Comparison of ENCODE assay signal across 12 mouse cellular contexts in the genomic region with DNA sequence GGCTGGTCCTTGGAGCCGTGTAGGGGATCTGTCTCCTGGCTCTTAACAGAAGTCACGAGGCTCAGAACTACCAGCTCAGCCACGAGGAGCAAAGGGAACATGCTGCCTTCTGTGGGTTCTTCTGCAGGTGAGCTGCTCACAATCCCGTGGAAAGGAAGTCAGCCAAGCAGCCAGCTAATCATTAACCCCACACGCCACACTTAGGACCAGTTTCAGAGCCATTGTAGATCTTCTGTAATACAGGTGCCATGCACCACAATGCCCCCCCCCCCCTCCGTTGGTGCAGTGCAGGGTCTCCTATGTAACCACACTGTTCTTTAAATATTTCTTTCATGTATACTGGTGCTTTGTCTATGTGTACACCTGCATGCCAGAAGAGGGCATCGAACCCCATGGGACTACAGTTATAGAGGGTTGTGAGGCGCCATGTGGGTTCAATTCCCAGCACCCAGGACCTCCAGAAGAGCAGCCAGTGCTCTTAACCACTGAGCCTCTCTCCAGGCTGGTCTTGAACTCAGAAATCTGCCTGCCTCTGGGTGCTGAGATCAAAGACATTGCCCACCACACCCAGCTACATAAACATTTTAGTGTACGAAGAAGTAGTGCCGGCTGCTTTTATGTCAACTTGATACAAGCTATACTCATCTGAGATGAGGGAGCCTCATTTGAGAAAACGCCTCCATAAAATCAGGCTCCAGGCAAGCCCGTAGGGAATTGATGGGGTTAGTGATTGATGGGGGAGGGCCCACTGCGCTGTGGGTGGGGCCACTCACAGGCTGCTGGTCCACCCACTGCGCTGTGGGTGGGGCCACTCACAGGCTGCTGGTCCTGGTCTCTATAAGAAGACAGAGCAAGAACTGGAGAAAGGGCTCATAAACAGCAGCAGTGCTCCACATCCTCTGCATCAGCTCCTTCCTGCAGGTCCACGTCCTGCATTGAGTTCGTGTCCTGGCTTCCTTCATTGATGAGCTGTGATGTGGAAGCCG. TPM values are rescaled to one million over a fixed set of nuclear protein-coding genes. Genes with fewer than 3 reads are reported as not detected.
DNase-seq lines count a peak whose midpoint lies in the region; ATAC-seq lines count a peak whose summit lies in the region.
"Had no signal": no experiment of that assay in that cellular context is flagged by ENCODE, and none has a peak within 500 bp of the region (broad histone marks: within the 10 kb centered on the region; RNA-seq: fewer than 3 reads in every experiment).

A gene (minus strand): TSS at position 134 of the 986 bp plus-strand sequence.

- no peaks in the 10 kb centered on the region for H3K9me3 ChIP-seq in intestine, embryonic 16.5 days (ENCODE audit: control insufficient read depth, low read length)
- no peaks in the 10 kb centered on the region for H3K9me3 ChIP-seq in liver, embryonic 15.5 days (replicated peaks)
- no peaks in the 10 kb centered on the region for H3K9me3 ChIP-seq in stomach, embryonic 14.5 days (ENCODE audit: control insufficient read depth, low read depth, low read length)
- H3K9me3 ChIP-seq: embryonic facial prominence, embryonic 15.5 days; midbrain, embryonic 12.5 days had no signal

- no peaks in the 10 kb centered on the region for H3K27me3 ChIP-seq in intestine, embryonic 16.5 days (replicated peaks; ENCODE audit: control insufficient read depth, insufficient read depth, low read length)
- H3K27me3 ChIP-seq in liver, embryonic 15.5 days = no peaks in the 10 kb centered on the region
- no peaks in the 10 kb centered on the region for H3K27me3 ChIP-seq in stomach, embryonic 14.5 days (ENCODE audit: control insufficient read depth, insufficient read depth, low read length)
- H3K27me3 ChIP-seq: embryonic facial prominence, embryonic 15.5 days; midbrain, embryonic 12.5 days had no signal

- 45% methylated on average over 17 of the region's 17 CpGs for WGBS in intestine, embryonic 16.5 days
- WGBS in liver, embryonic 15.5 days (ENCODE audit: insufficient replicate concordance) = 44% methylated on average over 17 of the region's 17 CpGs
- WGBS in stomach, embryonic 14.5 days = 49% methylated on average over 17 of the region's 17 CpGs

- intact Hi-C loops in heart, postnatal 14 days (cut with DNase I) = no loop called here
- intact Hi-C loops in heart, postnatal 25 days (cut with DNase I) = no loop called here

- H3K27ac ChIP-seq in intestine, embryonic 16.5 days (ENCODE audit: low read length) = no peak within 1 kb of the TSS
- no peak within 1 kb of the TSS for H3K27ac ChIP-seq in liver, embryonic 15.5 days (replicated peaks)
- no peak within 1 kb of the TSS for H3K27ac ChIP-seq in stomach, embryonic 14.5 days (ENCODE audit: low read length)
- H3K27ac ChIP-seq: embryonic facial prominence, embryonic 15.5 days; midbrain, embryonic 12.5 days had no signal

- peak; percentile 12 to 16 for DNase-seq in heart, postnatal 14 days
- DNase-seq in heart, postnatal 25 days (ENCODE audit: low spot score) = no peak
- no peak for DNase-seq in urinary bladder, postnatal 25 days (ENCODE audit: low spot score)
- DNase-seq in ovary, postnatal 14 days (ENCODE audit: low spot score) = no peak
- no peak for DNase-seq in right cerebral cortex, postnatal 36 days (ENCODE audit: low spot score in 2 of 2)
- DNase-seq: thymus, adult 18-20 months had no signal

- H3K36me3 ChIP-seq in intestine, embryonic 16.5 days (ENCODE audit: control insufficient read depth, insufficient read depth, low read length) = no peaks in the 10 kb centered on the region
- H3K36me3 ChIP-seq in liver, embryonic 15.5 days (replicated peaks) = peaks cover 19% of the 10 kb centered on the region
- H3K36me3 ChIP-seq in stomach, embryonic 14.5 days (ENCODE audit: control insufficient read depth, insufficient read depth, low read length) = peaks cover 10% of the 10 kb centered on the region; the same call in 1 of the 2 replicates

- H3K9ac ChIP-seq in intestine, embryonic 16.5 days (ENCODE audit: low read depth, low read length) = no peak within 1 kb of the TSS
- no peak within 1 kb of the TSS for H3K9ac ChIP-seq in liver, embryonic 15.5 days
- no peak within 1 kb of the TSS for H3K9ac ChIP-seq in stomach, embryonic 14.5 days (replicated peaks; ENCODE audit: low read depth, low read length)
- H3K9ac ChIP-seq: embryonic facial prominence, embryonic 15.5 days; midbrain, embryonic 12.5 days had no signal

- peak; percentile 89 for ATAC-seq in intestine, embryonic 16.5 days
- ATAC-seq in liver, embryonic 15.5 days (ENCODE audit: insufficient read depth) = peak; percentile 73
- ATAC-seq in stomach, embryonic 14.5 days (ENCODE audit: insufficient number of reproducible peaks, insufficient read depth, low FRiP score, low read depth) = peak; percentile 37; the same call in 1 of the 2 replicates

- H3K4me1 ChIP-seq in intestine, embryonic 16.5 days (ENCODE audit: control insufficient read depth, insufficient read depth, low read length) = no peaks in the 10 kb centered on the region
- H3K4me1 ChIP-seq in liver, embryonic 15.5 days (replicated peaks) = peaks cover 4% of the 10 kb centered on the region
- no peaks in the 10 kb centered on the region for H3K4me1 ChIP-seq in stomach, embryonic 14.5 days (ENCODE audit: control insufficient read depth, insufficient read depth, low read length)
- H3K4me1 ChIP-seq: embryonic facial prominence, embryonic 15.5 days; midbrain, embryonic 12.5 days had no signal

- no peak within 1 kb of the TSS for H3K4me3 ChIP-seq in intestine, embryonic 16.5 days (ENCODE audit: low read length)
- H3K4me3 ChIP-seq in liver, embryonic 15.5 days (replicated peaks) = no peak within 1 kb of the TSS
- no peak within 1 kb of the TSS for H3K4me3 ChIP-seq in stomach, embryonic 14.5 days (ENCODE audit: low read depth, low read length)
- H3K4me3 ChIP-seq: embryonic facial prominence, embryonic 15.5 days; midbrain, embryonic 12.5 days had no signal

- H3K4me2 ChIP-seq in intestine, embryonic 16.5 days (ENCODE audit: low read depth, low read length) = no peak within 1 kb of the TSS
- H3K4me2 ChIP-seq in liver, embryonic 15.5 days = no peak within 1 kb of the TSS
- no peak within 1 kb of the TSS for H3K4me2 ChIP-seq in stomach, embryonic 14.5 days (replicated peaks; ENCODE audit: low read depth, low read length)
- H3K4me2 ChIP-seq: embryonic facial prominence, embryonic 15.5 days; midbrain, embryonic 12.5 days had no signal

RNA-seq across cellular contexts. Expression of the gene that starts here (rescaled TPM):
- total RNA-seq in heart, postnatal 14 days (2021) = not detected
- total RNA-seq in heart, postnatal 25 days (2021) = not detected
- 52.3 and 60.5 TPM in 2 replicates for polyA plus RNA-seq in intestine, embryonic 16.5 days (2015; fragmentation: Nextera tagmentation; extraction: Ambion mirVana)
- polyA plus RNA-seq in liver, embryonic 15.5 days (2015; fragmentation: Nextera tagmentation; extraction: Ambion mirVana) = 4.1 and 5.2 TPM in 2 replicates
- 12.6 and 22.5 TPM in 2 replicates for polyA plus RNA-seq in stomach, embryonic 14.5 days (2014; fragmentation: Nextera tagmentation; extraction: Ambion mirVana)
- polyA plus RNA-seq: embryonic facial prominence, embryonic 15.5 days; hindbrain, embryonic 11.5 days; midbrain, embryonic 12.5 days had no signal

Comparison
In these comparisons a context has a peak if more than half of its experiments do, and no peak if none do; other contexts are left out.
1. Peak in DNase-seq in heart, postnatal 14 days; RNA of the gene not detected or under 1 TPM.
2. ATAC-seq: peak in every context shown above with its lines; median percentile 89 in intestine, embryonic 16.5 days; 73 in liver, embryonic 15.5 days; 37 in stomach, embryonic 14.5 days.